Mouse (Mus musculus) thymus, postnatal 10 days (tissue): Measurements from ENCODE around the gene Gm20854.
"Not testable (repeated sequence)": the region's sequence is repeated elsewhere in the genome, so short reads cannot be mapped to it uniquely, and the experiment has no call there.

ENCODE experiments used
- DNase-seq, 2 experiments: peaks; one replicate each; pipeline ENCODE4 v3.0.0; 2021; ENCODE audit warnings: low spot score in 2 of 2

Gene Gm20854

DNA sequence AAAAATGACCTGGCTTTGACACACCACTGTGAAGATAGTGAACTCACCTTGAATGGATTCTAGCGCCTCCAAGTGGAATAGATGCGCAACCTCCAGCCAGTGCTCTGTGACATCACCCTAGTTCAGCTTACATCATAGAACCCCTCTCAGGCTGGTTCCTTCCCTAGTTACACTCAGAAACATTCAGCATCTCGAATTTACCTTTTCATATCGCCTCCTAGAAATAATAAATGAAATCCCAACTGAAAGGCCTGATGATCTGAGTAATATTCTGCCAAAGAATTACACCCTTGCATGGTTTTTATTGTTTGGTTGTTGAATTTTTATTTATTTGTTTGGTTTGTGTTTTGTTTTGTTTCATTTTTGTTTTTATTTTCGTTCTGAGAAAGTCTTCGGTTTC lies at the start of gene Gm20854:
Gene Gm20854 (minus strand): TSS at position 101 of the 400 bp plus-strand sequence.
- DNase-seq, result not testable (repeated sequence)
